Mouse (Mus musculus) induced T-regulatory cell, adult 2 months (primary cell): ENCODE data around the gene Ramp1.
A peak's percentile ranks its signal among the peaks of the same experiment; 100 is the strongest.

ENCODE experiments used
- DNase-seq: peaks from one replicate; pipeline ENCODE4 v3.0.0-alpha.2; 2012; ENCODE audit warnings: low read depth

The Ramp1 gene

DNA sequence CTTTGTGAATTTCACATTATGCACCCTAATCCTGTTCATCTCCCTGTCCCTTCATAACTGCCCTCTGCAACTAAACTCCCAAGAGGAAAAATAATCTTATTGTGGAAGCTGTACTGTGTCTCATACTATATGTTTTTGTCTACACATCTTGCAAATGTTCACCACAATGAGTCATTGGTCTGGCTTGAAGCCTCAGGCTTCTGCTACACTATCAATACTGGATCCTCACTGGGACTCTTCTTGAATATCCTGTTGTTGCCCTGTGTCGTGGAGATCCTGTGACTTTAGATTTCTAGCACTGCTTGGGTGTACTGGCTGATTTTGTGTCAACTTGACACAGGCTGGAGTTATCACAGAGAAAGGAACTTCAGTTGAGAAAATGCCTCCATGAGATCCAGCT is 60.2 kb downstream of the Ramp1 start:
- DNase-seq: no peak

DNA sequence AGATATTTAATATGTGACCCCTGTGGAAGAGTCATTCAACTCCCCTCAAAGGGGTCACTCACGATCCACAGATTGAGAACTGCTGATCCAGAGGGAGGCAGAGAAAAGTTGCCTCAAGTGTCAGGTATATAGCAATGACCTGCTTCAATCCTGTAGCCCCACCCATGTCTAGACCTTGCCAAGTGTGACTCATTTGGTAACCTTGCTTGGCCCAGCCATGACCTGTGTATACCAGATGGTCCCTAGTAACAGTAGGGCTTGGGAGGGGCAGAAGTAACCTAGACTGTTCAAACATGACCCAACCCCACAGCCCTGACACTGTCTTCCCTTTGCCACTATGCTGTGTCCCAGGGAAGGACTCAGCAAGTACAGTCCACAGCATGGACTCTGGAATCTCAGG is 61.1 kb downstream of the Ramp1 start:
- DNase-seq: peak; percentile 31

DNA sequence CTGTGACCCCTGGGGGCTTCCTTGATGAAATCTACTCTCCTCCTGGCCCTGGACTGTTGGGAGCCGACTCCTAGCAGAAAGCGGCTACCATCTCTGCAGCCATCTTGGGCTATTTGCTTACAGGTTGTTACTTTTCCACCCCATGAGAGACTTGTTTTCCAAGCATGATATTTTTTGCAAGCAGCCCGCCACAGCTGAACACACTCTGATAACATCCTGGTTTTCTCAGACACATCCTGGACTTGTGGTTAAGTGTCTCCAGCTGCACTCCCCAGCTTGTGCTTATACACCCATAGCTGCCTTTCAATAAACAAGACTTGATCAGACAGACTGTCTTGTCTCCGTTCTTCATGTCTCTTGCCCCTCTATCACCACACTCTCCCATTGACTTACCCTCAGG is 61.6 kb downstream of the Ramp1 start:
- no peak for DNase-seq

GRCm38 (mm10) chr1:91248242-91248641 is 68.6 kb downstream of the Ramp1 start:
- DNase-seq: no peak

- no peak for DNase-seq
Observed at GRCm38 (mm10) chr1:91248970-91249369, 69.3 kb downstream of the Ramp1 start.

DNA sequence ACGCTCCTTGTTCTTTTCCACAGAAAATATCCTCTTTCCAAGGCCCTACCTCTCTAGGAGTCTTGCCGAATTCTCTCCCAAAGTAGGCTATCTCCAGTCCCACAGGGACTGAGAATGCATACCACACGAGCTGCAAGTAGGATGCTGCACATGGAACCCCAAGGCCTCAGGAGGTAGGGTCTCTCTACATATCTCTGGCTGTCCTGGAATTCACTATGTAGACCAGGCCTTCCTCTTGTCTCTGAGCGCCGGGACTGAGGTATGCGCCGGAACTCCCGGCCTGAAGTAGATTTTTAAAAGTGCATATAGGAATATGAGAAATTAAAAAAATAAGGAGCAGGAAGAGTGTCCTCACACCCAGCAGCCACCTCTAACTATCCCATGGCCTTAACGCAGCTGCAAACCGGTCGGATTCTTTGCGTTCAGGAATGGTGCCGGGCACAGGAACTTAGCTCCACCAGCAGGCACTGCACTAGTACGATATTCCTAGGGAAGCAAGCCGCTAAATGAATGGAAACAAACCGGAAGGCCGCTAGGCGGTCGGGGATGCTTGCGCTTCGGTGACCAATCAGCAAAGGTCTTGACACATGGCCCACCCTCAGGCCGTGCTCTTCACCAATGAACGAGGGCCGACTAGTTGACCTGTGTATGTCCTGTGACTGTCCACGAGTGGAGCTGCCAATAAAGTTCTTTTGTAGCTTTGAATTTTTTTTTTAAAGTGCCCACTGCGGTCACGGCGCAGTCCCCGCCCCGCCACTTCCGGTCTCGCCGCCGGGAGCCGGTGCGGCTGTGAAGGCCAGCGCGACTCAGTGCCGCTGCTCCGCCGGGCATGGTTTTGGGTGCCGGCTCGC is 70.2 kb downstream of the Ramp1 start, which contains the start of gene Ube2f:
Gene Ube2f (plus strand): TSS at position 741 of the 851 bp plus-strand sequence.
- DNase-seq: peak; percentile 95

DNA sequence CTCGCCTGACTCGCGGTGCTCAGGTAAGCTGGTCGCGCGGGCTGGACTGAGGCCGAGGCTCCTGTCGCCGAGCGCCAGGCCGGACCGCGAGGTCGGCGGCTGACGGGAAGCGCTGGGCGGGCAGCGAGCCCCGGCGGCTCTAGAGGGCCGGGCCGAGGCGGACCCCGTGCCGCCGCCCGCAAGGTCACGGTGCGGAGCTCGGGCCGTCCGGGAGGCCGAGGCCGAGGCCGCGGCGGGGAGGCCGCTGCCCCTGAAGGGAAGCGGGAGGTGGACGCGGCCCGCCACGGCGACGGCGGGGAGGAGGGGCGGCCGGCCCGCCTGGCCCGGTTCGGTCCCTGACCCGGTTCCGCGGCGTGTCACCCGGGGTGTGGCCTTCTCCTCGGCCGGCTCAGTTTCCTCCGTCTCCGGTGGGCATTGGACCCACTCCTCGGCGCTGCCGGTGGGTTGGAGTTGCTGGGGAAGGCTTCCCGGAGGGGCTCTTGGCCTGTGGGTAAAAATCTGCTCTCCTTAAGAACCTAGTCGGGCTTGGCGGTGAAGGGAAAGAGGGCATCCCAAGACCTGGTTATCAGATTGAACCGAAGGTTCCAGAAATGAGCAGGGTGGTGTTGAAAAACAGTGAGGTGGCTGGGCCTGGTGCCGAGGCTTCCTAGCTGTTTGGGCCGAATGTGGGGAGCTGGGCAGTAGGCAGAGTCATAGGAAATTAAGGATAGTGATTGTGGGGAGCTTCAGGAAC is 71.0 kb downstream of the Ramp1 start:
- DNase-seq: peak; percentile 48

DNA sequence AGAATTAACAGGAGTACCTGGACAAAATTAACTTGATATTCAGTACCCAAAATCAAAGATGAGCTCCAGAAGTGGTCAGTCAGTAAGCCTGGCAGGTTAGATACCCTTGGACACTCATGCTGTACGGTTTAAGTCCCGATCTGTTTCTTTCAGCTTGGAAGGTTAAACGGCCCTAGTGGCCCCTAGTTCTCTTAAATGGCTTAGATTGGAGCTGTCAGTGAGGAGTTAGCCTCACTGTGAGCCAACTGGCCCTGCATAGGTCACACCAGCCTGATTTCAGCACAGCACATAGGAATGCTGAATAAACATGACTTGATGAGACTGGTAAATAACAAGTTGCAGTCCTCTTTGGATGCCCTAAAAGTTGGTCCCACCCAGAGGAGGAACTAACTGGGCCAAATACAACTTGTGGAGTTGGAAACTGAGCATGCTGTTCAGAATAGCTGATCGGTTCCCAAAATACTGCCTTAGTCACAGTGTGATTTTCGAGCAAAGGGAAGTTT is 71.6 kb downstream of the Ramp1 start:
- DNase-seq: peak; percentile 41

DNA sequence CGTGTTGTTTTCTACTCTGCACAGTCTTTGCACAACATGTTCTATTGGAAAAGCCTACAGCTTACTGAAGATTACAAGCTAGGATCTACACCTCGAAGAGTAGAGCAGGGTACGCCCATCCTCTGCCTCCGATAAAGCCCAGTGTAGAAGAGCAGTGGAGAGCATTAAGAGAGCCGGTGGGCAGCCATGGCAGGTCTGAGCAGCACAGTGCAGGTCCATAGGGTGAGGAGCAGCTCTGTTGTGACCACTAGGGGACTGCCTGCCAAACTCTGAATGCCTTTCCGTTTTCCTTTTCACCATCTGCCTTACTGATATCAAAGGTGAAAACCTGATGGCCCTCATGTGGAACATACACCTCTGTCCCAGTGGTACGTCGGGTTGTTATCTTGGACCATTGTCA is 72.3 kb downstream of the Ramp1 start:
- DNase-seq: peak; percentile 59

DNA sequence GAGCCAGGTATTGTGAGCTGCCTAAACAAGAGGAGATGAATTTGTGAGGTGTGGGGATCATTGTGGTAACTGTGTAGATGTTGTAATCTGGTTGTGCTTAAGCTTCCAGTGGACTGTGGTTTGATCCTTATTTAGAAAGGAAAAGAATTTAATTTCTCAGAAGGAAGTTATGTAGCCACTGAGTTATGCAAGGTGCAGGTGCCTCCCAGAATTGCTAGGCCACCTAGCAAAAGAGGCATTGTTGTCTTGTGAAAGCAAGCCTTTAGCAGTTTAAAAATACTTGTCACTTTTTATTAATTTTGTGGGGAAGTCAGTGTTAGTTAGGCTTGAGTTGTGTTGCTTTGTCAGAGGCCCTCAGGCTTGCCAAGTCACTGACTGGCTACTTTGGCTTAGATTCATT is 78.3 kb downstream of the Ramp1 start:
- DNase-seq: no peak

- peak; percentile 54 for DNase-seq
Observed at GRCm38 (mm10) chr1:91259794-91260193, 80.2 kb downstream of the Ramp1 start.

DNA sequence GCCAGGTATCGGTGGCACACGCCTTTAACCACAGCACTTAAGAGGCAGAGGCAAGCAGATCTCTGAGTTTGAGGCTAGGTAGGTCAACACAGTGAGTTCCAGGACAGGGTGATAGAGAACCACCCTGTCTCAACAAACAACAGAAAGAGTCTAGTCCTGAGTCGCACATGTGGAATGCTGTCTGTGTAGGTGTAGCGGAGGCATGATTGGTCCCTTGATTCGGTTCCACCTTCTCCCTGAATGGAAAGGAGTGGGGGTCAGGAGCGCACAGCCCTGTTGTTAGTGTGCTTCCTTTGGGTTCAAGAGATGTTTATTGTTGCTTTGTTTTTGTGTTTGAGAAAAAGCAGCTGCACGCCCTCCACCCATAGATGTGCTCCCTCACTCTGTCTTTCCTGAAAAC is 82.9 kb downstream of the Ramp1 start:
- DNase-seq: no peak

- DNase-seq: no peak
Observed at GRCm38 (mm10) chr1:91272260-91272659, 92.6 kb downstream of the Ramp1 start.
